Mouse (Mus musculus) ES-E14 (cell line): Measurements from ENCODE around the gene Nfkbil1.

Experiments used
- MAFK ChIP-seq: IDR thresholded peaks from 2 replicates; pipeline ENCODE4 v1.6.1; 2014; ENCODE audit warnings: mild to moderate bottlenecking, low read depth, low read length, inconsistent platforms; ENCODE audit not compliant: insufficient read depth
- ZNF384 ChIP-seq: IDR thresholded peaks from 2 replicates; pipeline ENCODE4 v1.6.1; 2012; ENCODE audit warnings: low read depth, low read length, inconsistent platforms

- TF ChIP-seq ZNF384 = no peak
- no peak for TF ChIP-seq MAFK
These were observed 30.9 kb downstream of the Nfkbil1 start, which contains the start of gene Lta for GRCm38 (mm10) chr17:35204494-35205379.
